Mouse (Mus musculus) testis, postnatal 10 days (tissue): ENCODE measurements at regions not wholly inside any gene's neighbourhood (a gene's known extent, or its start where the extent isn't known, plus 50 kb on each side); places are given as distances from the start of the nearest gene placed in this dataset.
"Not testable (repeated sequence)": the region's sequence is repeated elsewhere in the genome, so short reads cannot be mapped to it uniquely, and the experiment has no call there.

ENCODE experiments used
- DNase-seq: peaks from one replicate; pipeline ENCODE4 v3.0.0; 2021; ENCODE audit warnings: low spot score

DNA sequence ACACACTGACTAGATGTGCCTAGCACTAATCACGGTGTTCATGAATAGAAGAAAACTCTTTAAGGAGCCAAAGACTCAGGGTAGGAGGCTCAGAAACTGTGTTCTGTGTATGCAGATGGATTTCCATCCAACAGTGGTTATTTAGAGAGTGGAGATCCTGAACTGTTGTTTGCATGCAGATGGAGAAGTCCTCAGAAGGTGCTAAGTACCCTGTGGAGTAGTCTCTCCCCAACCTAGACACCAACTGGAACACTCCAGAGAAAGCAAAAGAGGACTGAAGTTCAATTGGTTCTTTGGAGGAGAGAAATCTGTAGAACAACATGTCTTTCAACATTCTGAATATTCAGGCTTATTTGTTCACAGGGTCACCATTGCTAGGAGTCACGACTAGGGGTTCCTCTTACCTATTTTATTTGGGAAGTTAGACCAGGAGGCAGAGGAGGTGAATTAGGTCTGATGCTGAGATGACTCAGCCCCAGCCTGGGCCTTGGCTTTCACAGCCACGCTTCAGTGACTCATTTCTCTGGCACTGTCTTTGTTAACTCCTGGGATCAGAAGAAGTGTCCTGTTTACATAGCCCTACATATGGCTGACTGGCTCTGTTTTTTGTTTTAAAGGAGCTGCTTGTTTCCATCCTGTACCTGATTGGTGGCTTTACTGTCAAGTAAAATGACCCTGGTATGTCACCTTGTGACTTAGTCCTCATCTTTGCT lies 742.0 kb downstream of the Kcna4 start:
- no peak for DNase-seq

DNA sequence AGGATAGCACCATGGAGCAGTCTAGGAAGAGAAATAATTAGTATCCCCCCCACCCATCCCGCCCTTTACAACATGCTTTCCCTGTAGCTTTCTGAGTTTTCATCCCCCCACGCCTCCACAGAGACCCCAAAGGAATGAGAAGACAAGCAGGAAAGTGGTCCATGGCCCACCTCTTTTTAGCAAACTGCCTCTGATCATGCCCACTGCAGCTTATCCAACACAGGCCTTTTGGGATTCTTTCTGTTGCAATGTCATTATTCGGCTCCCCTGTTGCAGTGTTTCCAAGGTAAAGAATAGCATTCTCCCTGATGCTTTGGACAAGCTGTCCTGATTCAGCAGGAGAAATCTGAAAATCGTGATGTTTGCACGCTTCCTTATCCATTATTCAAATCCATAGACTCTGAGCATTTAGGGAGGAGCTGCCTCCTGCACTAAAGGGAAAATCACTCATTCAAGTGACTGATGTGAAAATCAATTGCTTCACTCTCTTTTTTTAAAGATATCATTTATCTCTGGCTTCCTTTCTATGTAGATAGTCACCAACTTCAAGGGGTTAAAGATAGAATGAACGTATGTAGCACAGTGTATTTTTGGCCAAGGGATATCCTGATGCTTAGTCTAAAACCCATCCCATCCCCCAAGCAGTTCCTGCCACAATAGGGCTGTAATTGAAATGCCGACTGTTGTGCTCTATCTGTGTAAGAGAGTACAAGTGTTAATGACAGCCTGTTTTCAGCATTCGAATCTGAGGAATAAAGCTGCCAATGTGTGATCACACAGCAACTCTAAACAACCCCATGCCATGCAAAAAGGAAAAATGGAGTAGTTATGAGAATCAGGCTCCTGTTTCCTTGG lies 743.1 kb downstream of the Kcna4 start:
- DNase-seq, result no peak

DNA sequence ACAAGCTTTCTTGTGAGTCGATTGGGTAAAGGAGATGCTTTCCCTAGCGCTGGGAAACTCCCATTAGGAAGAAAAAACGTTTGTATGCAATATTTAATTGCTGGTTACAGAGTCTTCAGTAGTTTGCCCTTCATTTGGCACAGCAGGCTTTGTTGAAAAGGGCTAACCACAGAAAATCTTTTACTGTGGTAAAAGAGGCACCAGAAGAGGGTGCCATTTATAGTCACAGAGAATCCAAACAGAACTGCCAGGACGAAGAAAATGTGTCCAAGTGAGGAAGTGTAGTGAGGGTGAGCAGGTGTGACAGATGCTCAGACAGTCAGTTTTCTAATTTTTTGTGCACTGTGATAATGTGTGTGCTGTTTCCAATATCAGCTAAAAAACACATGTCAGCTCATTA lies 744.4 kb downstream of the Kcna4 start:
- no peak for DNase-seq

DNA sequence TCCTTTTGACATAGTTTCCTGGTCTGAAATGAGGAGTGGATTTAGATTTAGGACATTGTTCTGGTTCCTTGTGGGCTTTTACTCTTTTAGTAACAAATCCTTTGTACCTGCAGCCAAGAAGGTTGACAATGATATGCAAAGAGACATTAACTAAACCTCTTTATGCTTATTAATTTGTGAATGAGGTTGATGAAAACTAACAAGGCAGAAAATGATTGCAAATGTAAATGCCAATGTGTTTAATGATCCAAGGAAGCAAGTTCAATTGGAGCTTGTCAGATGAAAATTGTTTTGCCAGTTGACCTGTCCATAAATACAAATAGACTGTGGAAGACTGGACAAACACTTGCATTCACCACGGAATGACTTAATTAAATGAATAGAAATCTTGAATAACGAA lies 751.6 kb downstream of the Kcna4 start:
- no peak for DNase-seq

DNA sequence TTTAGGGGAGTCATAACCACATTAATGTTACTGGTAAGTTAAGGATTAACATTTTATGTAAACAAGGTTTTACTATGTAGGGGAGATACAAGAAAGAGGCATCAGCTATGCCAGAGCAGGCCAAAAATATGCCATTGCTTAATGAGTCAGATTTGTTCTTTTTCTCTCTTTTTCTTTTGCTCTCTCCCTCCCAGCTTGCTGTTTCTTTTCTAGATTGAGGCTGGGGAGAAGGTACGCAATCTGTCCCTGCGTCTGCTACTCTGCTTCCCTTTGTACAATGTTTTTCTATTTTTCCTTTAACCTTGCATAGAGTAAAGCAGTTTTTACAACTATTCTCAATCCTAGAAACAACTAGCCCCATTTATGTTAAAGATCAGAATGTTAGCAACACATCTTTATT lies 754.4 kb downstream of the Kcna4 start:
- DNase-seq, result no peak

DNA sequence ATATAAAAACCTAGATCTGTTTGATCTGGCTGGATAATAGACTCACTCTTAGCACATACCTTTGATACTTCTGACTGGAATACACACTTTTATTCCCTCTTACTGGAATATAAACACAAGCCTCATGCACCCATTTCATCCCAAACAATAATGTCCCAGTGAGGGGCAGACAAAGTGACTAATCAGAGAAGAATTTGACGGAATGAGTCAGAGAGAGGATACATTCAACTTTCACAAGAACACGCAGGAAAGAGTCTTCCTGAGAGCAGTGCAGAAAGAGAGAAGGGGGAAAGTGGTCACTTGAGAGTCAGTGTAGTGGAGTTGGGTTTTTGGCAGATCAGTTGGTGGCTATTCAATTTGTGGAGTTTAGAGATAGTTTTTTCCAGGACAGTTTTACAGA lies 755.6 kb downstream of the Kcna4 start:
- DNase-seq, result no peak

DNA sequence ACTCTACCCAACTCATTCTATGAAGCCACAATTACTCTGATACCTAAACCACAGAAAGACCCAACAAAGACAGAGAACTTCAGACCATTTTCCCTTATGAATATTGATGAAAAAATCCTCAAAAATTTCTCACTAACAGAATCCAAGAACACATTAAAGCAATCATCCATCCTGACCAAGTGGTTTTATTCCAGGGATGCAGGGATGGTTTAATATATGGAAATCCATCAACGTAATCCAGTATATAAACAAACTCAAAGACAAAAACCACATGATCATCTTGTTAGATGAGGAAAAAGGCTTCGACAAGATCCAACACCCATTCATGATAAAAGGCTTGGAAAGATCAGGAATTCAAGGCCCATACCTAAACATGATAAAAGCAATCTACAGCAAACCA lies 772.3 kb downstream of the Kcna4 start:
- DNase-seq, result not testable (repeated sequence)

DNA sequence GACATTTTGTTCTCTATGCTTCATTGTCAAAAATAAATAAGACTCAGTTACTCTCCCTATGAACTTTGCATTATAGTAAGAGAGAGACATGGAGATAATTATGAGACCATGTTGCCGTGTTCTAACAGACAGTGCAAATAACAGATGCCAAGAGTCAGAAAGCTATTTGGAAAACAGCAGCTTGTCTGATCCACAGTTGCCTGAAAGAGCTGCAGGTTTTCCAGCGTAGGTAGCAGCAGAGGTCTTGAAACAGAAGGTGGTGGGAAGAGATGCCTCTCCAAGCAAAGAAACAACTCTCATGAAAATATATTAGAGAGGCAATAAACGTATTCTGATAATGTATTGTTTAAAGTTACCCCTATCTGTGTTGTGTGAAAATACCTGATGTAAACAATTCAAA lies 793.5 kb downstream of the Kcna4 start:
- no peak for DNase-seq

DNA sequence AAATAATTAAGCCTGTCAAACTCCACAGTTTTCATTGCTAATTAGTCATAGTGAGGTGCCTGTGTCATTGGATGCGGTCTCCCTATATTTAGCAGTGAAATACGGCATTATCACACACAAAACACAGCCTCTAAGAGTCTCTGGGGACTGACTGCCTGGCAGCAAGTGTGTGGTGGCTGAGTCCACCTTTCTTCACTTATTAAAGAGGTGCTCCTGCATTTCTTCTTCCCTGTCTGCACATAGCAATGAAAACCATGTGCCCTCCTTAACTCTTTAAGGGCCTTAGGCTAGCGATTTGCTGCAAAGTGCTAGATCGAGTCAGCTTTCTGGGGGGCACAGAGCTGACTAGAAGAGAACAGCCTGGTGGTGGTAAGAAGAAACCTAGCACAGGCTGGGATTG lies 799.8 kb downstream of the Kcna4 start:
- DNase-seq, result no peak

DNA sequence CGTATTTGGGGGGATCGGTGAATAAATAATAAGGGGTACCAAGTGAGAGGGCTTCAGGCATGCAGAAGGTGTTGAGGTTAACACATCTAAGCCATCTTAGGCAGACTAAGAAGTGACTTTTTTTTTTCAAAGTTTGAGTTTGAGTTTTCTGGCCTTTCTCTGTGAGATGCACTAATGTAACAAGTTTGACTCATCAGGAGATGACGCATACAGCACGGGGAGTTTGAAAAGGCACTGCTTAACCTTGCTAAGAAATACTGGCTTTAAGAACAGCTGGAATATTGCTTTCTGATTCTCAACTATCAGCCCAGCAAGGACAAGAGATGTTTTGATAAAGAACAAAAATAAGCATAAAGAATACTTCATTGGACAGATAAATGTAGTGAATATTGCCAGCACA lies 806.6 kb downstream of the Kcna4 start:
- DNase-seq, result no peak

DNA sequence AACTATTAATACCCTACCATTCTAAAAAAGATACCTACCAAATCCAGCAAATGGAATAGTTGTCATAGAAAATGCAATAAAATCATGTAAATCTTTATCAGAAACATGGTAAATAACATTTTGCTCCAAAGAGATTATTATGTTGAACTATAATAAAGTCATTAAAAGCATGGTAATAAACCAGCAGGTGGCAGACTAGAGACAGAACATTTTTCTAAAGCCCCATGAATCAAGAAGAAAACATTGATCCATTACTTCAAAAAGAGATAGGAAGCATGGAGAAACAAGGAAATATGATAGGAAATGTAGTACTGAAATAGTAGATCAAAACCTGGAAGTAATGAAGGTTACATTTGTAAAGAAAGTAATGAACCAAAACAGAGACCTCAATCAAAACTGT lies 819.7 kb downstream of the Kcna4 start:
- DNase-seq, result no peak

DNA sequence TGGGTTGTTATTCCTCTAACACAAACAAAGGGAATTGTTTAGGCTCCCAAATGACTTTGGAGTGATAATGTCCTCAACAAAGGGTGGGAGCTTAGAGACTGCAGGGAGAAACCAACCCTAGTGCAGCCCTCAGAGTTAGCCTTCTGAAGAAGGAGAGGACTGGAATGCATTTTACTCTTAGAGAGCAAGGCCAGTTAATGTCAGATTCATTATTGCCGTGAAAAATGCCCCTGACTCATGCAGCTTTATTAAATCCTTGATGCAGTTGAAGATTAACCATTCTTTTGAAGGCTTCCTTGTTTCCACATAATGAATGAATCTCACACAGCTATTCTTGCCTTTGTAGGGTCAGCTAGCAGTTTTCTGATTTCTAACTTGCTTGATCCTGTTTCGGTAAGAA lies 855.3 kb downstream of the Kcna4 start:
- no peak for DNase-seq

DNA sequence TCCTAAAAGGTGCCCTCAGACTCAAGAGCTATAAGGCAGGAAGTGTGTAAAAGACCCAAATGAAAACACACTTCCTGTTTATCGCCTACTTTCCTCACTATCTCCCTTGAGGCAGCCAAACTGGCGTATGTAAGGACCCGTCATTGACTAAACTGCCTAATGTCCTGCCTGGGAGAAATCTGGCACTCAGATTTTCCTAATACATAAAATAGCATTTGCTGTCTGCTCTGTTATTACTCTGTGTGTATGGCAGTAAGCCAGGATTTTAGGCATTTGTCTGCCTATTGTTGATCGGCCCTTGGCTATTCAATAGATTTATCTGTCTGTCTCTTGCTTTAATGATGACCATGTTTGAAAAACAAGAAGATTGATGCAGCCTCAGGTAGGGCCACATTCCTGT lies 857.8 kb downstream of the Kcna4 start:
- DNase-seq, result no peak

DNA sequence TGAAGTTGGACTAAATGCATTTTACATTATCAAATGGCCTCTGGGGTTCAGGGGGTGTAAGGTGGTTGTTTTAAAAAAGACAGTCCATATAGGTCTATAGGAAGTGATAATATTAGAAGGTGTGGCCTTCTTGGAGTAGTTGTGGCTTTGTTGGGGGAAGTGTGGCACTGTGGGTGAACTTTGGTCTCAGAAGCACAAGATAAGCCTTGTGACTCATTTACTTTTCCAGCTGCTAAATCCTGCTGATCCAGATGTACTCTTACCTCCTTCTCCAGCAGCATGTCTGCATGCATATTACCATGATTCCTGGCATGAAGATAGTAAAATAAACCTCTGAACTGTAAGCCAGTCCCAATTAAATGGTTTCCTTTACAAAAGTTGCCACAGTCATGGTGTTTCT lies 865.8 kb downstream of the Kcna4 start:
- DNase-seq, result no peak

DNA sequence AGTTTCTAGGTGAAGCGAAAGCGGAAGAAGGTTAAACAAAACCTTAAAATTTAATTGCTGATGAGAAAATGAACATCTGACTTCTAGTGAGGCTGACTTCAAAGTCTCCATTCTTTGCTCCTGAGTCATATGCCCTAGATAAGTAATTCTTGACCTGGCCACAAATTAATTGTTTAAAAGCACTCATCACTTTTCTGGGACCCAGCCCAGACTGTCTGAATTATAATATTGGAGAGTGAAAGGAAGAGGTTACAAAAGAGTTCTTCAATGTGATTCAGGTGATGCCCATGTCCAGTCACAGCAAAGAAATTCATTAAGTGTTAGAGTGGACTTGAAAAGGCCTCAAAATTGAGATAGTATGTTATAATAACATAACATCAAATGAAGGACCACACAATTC lies 867.3 kb downstream of the Kcna4 start:
- no peak for DNase-seq

DNA sequence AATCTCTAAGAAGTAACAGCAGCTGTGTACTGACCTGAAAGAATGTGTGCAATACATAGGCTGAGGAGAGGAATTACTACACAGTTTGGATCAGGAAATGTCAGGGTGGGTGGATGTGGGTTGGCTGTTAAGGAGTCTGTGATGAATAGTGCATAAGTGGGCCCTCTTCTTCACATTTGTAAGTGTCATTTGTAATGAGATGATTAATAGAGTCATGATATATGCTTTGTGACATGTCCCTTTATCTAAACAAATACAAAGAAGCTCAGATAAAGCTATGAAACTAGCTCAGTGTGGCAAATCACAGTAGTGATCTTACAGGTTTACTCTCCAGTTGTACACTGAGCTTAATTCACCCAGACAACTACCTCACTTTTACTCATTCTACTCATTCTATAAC lies 867.9 kb downstream of the Kcna4 start:
- no peak for DNase-seq

DNA sequence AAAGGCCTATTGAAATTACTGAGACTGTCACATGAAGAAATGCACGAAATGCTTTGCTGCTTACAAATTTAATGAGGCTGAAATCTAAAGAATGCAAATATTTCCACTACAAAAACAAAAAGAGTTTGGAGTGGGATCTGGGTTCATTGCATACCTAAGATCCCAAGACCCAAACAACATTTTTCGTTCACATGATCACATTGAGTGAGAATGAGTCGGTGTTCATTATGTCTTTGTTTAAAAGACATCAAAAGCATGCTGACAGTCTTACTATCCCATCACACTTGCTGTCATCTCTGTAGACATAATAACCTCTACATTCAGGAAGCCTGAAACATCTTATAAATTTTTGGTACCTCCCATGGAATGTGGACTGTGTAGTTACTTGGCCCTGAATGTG lies 870.4 kb downstream of the Kcna4 start:
- DNase-seq, result no peak

DNA sequence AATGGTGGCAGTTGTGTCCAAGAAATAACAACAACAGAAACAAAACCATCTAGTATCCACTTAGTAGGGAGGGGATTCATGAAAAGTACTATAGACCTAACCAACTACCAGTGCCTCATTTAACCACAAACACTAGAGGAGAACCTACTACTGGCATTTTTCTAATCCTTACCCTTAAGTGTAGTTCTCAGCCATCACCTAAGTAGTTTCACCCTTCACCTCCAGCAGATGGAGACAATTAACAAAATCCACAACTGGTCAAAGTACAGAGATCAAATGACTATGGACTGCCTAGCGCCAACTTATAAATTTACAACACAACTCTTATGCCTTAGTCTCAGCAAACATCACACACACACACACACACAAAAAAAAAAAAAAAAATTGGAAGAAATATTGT lies 874.6 kb downstream of the Kcna4 start:
- no peak for DNase-seq
